Mouse (Mus musculus) heart, embryonic 11.5 days (tissue): ENCODE results near the gene Tmem206. TPM values are rescaled to one million over a fixed set of nuclear protein-coding genes. Genes with fewer than 3 reads are reported as not detected.

Source experiments
- ATAC-seq: fragments of 200-750 bp; cut with Nextera tagmentation; replicated peaks from 2 replicates; pipeline ENCODE4 v1.8.0; 2017; ENCODE audit warnings: moderate library complexity; ENCODE audit not compliant: insufficient number of reproducible peaks, low FRiP score, low TSS enrichment
- H3K27ac ChIP-seq: fragments of 300-500 bp; sonication (generic); 2 replicates; pipeline ENCODE4 v1.5.1; 2014; ENCODE audit warnings: mild to moderate bottlenecking, low read depth, low read length
- H3K27me3 ChIP-seq: fragments of 300-500 bp; sonication (generic); 2 replicates; pipeline ENCODE4 v1.6.1; 2014; ENCODE audit warnings: mild to moderate bottlenecking, low read length, mixed read lengths; ENCODE audit not compliant: control insufficient read depth, insufficient read depth
- H3K36me3 ChIP-seq: fragments of 300-500 bp; sonication (generic); 2 replicates; pipeline ENCODE4 v1.6.1; 2014; ENCODE audit warnings: mild to moderate bottlenecking, low read length, moderate library complexity, mixed read lengths; ENCODE audit not compliant: control insufficient read depth, insufficient read depth
- H3K4me1 ChIP-seq: fragments of 300-500 bp; sonication (generic); 2 replicates; pipeline ENCODE4 v1.6.1; 2014; ENCODE audit warnings: low read length; ENCODE audit not compliant: control insufficient read depth, insufficient read depth
- H3K4me2 ChIP-seq: fragments of 300-500 bp; sonication (generic); 2 replicates; pipeline ENCODE4 v1.6.1; 2014; ENCODE audit warnings: mild to moderate bottlenecking, moderate library complexity
- H3K4me3 ChIP-seq: fragments of 300-500 bp; sonication (generic); 2 replicates; pipeline ENCODE4 v1.5.1; 2014; ENCODE audit warnings: low read depth, low read length
- H3K9ac ChIP-seq: fragments of 300-500 bp; sonication (generic); 2 replicates; pipeline ENCODE4 v1.6.1; 2014; ENCODE audit warnings: mild to moderate bottlenecking, low read depth, low read length, moderate library complexity
- H3K9me3 ChIP-seq: fragments of 300-500 bp; sonication (generic); replicated peaks from 2 replicates; pipeline ENCODE4 v1.6.1; 2016; ENCODE audit warnings: low read length; ENCODE audit not compliant: control insufficient read depth
- WGBS: fragments of 180-500 bp; shearing (Covaris S2); extraction: QIAGEN DNeasy Blood & Tissue Kit; methylation state at CpG from one replicate; pipeline ENCODE4 v1.1.7; 2014; ENCODE audit not compliant: insufficient replicate concordance; 5-methylcytosine and 5-hydroxymethylcytosine counted together
- polyA plus RNA-seq: library from polyadenylated mRNA; unstranded; fragments of >200 nt; fragmentation: Nextera tagmentation; extraction: Ambion mirVana; gene quantifications from 2 replicates; pipeline ENCODE4 v1.2.1, GENCODE M21; 2014

The Tmem206 gene
- polyA plus RNA-seq, 1 experiment from 2014 or later, result 18.7 TPM

DNA sequence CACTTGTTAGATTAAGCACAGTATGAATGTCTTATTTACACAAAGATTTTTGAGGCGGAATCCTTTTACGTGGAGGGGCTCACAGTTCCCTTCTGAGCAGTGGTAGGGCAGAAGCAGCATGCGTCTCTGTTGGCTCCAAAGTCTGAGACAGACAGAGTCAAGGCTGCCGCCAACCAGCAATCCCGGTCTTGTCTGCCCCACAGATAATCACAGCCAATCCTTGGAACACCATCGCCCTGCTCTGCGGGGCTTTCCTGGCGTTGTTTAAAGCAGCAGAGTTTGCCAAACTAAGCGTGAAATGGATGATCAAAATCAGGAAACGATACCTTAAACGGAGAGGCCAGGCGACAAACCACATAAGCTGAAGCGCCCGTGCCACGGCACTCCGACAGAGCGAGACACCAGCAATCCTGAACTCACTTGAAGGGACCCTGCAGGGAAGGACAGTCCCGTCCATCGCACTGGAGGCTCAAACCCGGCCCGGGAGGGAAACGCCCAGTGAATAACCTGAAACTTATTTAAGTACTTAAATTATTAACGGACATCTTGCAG is 23.9 kb downstream of the Tmem206 start:
- ATAC-seq, result no peak
- Histone ChIP-seq H3K9ac (no peak overlapping the region), H3K27ac (no peak overlapping the region; the same call in 1 of the 2 replicates), H3K9me3 (no peaks in the 10 kb centered on the region), H3K4me3 (no peak overlapping the region), H3K36me3 (peaks cover 22% of the 10 kb centered on the region; the same call in 1 of the 2 replicates), H3K27me3 (no peaks in the 10 kb centered on the region), H3K4me2 (no peak overlapping the region), H3K4me1 (peaks cover 28% of the 10 kb centered on the region)
- 57% methylated on average over 23 of the region's 23 CpGs for WGBS

- ATAC-seq, result no peak
- WGBS, result 89% methylated on average over 5 of the region's 5 CpGs
- Histone ChIP-seq H3K4me1 (peaks cover 28% of the 10 kb centered on the region), H3K27ac (no peak overlapping the region), H3K4me2 (no peak overlapping the region), H3K4me3 (no peak overlapping the region), H3K9ac (no peak overlapping the region), H3K9me3 (no peaks in the 10 kb centered on the region), H3K36me3 (peaks cover 19% of the 10 kb centered on the region; the same call in 1 of the 2 replicates), H3K27me3 (no peaks in the 10 kb centered on the region)
Observed at GRCm38 (mm10) chr1:191350355-191350754, 24.6 kb downstream of the Tmem206 start.

DNA sequence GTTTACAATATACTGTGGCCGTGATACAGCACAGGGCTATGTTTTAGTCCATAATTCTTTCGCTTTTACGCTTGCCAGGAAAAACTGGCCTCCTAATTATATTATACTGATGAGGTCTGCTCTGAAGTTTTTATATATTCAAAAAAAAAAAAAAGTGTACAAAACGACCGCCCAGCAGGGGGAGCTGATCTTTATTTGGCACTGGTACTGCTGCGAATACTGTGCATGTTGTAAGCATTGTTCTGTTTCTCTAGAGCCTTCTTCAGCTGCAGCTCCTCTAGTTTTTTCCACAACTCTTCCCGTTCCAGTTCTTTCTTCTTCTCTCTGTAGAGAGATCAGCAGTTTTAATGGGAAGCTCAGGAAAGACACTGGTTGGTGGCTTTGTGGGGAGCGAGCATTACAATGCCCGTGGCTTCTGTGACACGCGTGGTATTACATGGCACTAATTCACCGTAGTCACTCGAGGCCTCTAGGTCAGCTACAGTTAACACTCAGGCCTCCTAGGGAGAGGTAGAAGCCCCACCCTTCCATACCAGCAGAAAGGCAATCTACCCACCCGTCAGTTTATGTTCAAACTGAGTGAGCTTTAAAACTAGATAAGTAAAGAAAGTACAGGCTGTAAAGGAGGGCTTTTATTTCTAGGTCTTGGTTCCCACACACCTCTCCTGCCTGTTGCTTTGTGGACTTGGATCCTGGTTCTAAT is 27.2 kb downstream of the Tmem206 start:
- Histone ChIP-seq H3K9ac (no peak overlapping the region), H3K36me3 (peaks cover 19% of the 10 kb centered on the region; the same call in 1 of the 2 replicates), H3K4me1 (peaks cover 24% of the 10 kb centered on the region), H3K4me3 (no peak overlapping the region), H3K27me3 (no peaks in the 10 kb centered on the region), H3K27ac (no peak overlapping the region), H3K4me2 (no peak overlapping the region), H3K9me3 (no peaks in the 10 kb centered on the region)
- WGBS, result 68% methylated on average over 14 of the region's 14 CpGs
- ATAC-seq, result no peak

DNA sequence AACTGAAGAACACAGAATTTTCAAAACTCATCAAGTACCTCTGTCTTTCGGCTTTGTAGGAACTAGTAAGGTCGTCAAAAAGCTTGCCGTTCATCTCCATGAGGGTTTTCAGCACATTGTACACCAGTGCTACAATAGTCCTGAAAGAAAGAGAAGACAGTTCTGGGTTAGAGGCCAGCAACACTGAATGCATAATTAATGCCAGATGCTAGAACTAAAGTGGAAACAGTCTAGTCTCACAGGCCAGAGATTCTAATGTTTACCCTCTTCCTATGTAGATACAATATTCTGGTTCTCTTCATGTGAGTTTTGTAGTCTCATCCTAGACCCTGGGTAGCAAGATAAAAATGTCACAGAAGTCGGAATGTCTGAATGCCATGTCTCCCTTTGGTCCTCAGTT is 28.1 kb downstream of the Tmem206 start:
- H3K36me3 ChIP-seq, result peaks cover 23% of the 10 kb centered on the region; the same call in 1 of the 2 replicates
- H3K4me3 ChIP-seq, result no peak overlapping the region
- no peak for ATAC-seq
- H3K27me3 ChIP-seq, result no peaks in the 10 kb centered on the region
- no peaks in the 10 kb centered on the region for H3K9me3 ChIP-seq
- H3K9ac ChIP-seq, result no peak overlapping the region
- WGBS, result 89% methylated on average over 4 of the region's 4 CpGs
- H3K4me1 ChIP-seq, result peaks cover 16% of the 10 kb centered on the region
- H3K27ac ChIP-seq, result no peak overlapping the region
- H3K4me2 ChIP-seq, result no peak overlapping the region

- 50% methylated on average over 1 of the region's 1 CpGs for WGBS
- Histone ChIP-seq H3K36me3 (peaks cover 24% of the 10 kb centered on the region; the same call in 1 of the 2 replicates), H3K4me1 (peaks cover 3% of the 10 kb centered on the region; the same call in 1 of the 2 replicates), H3K27ac (no peak overlapping the region), H3K4me3 (no peak overlapping the region), H3K9me3 (no peaks in the 10 kb centered on the region), H3K27me3 (no peaks in the 10 kb centered on the region), H3K9ac (no peak overlapping the region), H3K4me2 (no peak overlapping the region)
- no peak for ATAC-seq
Observed at GRCm38 (mm10) chr1:191356936-191357335, 31.2 kb downstream of the Tmem206 start.

DNA sequence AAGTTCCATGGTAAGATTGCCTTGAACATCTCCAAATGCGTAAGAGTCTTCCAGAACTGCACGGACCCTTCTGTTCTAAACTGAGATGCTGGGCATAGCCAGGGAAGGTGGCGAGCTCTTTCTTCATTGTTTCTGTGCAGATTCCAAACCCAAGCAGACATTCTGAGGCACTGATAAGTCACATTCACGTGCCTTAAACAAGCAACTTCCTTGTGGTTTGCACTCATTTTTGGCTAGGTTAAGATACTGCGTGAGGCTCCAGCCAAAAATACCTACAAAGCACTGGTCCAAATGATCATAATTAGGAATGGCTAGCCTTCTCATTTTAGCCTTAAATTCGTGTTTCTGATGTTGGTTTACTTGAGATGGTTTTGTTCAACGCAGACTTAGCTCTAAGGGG is 33.8 kb downstream of the Tmem206 start:
- H3K36me3 ChIP-seq, result peaks cover 17% of the 10 kb centered on the region; the same call in 1 of the 2 replicates

GRCm38 (mm10) chr1:191362412-191362811 is 36.7 kb downstream of the Tmem206 start:
- H3K36me3 ChIP-seq, result peaks cover 14% of the 10 kb centered on the region; the same call in 1 of the 2 replicates
- no peak overlapping the region for H3K4me3 ChIP-seq
- H3K9ac ChIP-seq, result no peak overlapping the region
- no peak for ATAC-seq
- H3K27ac ChIP-seq, result no peak overlapping the region
- H3K4me1 ChIP-seq, result no peaks in the 10 kb centered on the region
- H3K27me3 ChIP-seq, result no peaks in the 10 kb centered on the region
- no peak overlapping the region for H3K4me2 ChIP-seq
- WGBS, result 71% methylated on average over 6 of the region's 6 CpGs
- H3K9me3 ChIP-seq, result no peaks in the 10 kb centered on the region

More for the DNA sequence above, 33.8 kb downstream of the Tmem206 start:
- H3K4me2 ChIP-seq, result no peak overlapping the region
- H3K27me3 ChIP-seq, result no peaks in the 10 kb centered on the region
- no peak overlapping the region for H3K4me3 ChIP-seq
- H3K4me1 ChIP-seq, result no peaks in the 10 kb centered on the region
- no peak overlapping the region for H3K27ac ChIP-seq
- no peak overlapping the region for H3K9ac ChIP-seq
- ATAC-seq, result no peak
- no peaks in the 10 kb centered on the region for H3K9me3 ChIP-seq
- 77% methylated on average over 7 of the region's 7 CpGs for WGBS

- WGBS, result 59% methylated on average over 4 of the region's 4 CpGs
Observed at GRCm38 (mm10) chr1:191364477-191364876, 38.8 kb downstream of the Tmem206 start.

More at GRCm38 (mm10) chr1:191364477-191364876, 38.8 kb downstream of the Tmem206 start:
- no peak overlapping the region for H3K27ac ChIP-seq
- no peak overlapping the region for H3K4me3 ChIP-seq
- H3K27me3 ChIP-seq, result no peaks in the 10 kb centered on the region
- H3K9me3 ChIP-seq, result no peaks in the 10 kb centered on the region
- no peak overlapping the region for H3K4me2 ChIP-seq
- H3K36me3 ChIP-seq, result peaks cover 5% of the 10 kb centered on the region; the same call in 1 of the 2 replicates
- no peak for ATAC-seq
- H3K4me1 ChIP-seq, result no peaks in the 10 kb centered on the region
- no peak overlapping the region for H3K9ac ChIP-seq
